Mouse (Mus musculus) heart, embryonic 15.5 days (tissue): Measurements from ENCODE around the gene Tmem82. TPM values are rescaled to one million over a fixed set of nuclear protein-coding genes. Genes with fewer than 3 reads are reported as not detected.

Source experiments
- ATAC-seq: fragments of 200-750 bp; cut with Nextera tagmentation; replicated peaks from 2 replicates; pipeline ENCODE4 v1.8.0; 2017; ENCODE audit warnings: low read depth, moderate TSS enrichment; ENCODE audit not compliant: insufficient number of reproducible peaks, insufficient read depth, low FRiP score
- H3K27ac ChIP-seq: fragments of 300-500 bp; sonication (generic); 2 replicates; pipeline ENCODE4 v1.5.1; 2015; ENCODE audit warnings: mild to moderate bottlenecking, inconsistent platforms
- H3K27me3 ChIP-seq: fragments of 300-500 bp; sonication (generic); 2 replicates; pipeline ENCODE4 v1.6.1; 2015; ENCODE audit warnings: inconsistent platforms
- H3K36me3 ChIP-seq: fragments of 300-500 bp; sonication (generic); 2 replicates; pipeline ENCODE4 v1.6.1; 2015; ENCODE audit warnings: mild to moderate bottlenecking, inconsistent platforms
- H3K4me1 ChIP-seq: fragments of 300-500 bp; sonication (generic); replicated peaks from 2 replicates; pipeline ENCODE4 v1.6.1; 2015; ENCODE audit warnings: inconsistent platforms
- H3K4me2 ChIP-seq: fragments of 300-500 bp; sonication (generic); 2 replicates; pipeline ENCODE4 v1.6.1; 2015; ENCODE audit warnings: inconsistent platforms, mild to moderate bottlenecking, moderate library complexity
- H3K4me3 ChIP-seq: fragments of 300-500 bp; sonication (generic); 2 replicates; pipeline ENCODE4 v1.5.1; 2015; ENCODE audit warnings: mild to moderate bottlenecking, inconsistent platforms
- H3K9ac ChIP-seq: fragments of 300-500 bp; sonication (generic); 2 replicates; pipeline ENCODE4 v1.6.1; 2015; ENCODE audit warnings: mild to moderate bottlenecking, inconsistent platforms
- H3K9me3 ChIP-seq: fragments of 300-500 bp; sonication (generic); replicated peaks from 2 replicates; pipeline ENCODE4 v1.6.1; 2016; ENCODE audit warnings: inconsistent platforms
- WGBS: fragments of 180-500 bp; shearing (Covaris S2); methylation state at CpG from one replicate; pipeline ENCODE4 v1.1.7; 2015; ENCODE audit warnings: mixed read lengths; 5-methylcytosine and 5-hydroxymethylcytosine counted together
- polyA plus RNA-seq: library from polyadenylated mRNA; unstranded; fragments of >200 nt; fragmentation: Nextera tagmentation; extraction: Ambion mirVana; gene quantifications from 2 replicates; pipeline ENCODE4 v1.2.1, GENCODE M21; 2015

Gene Tmem82
- polyA plus RNA-seq, 1 experiment from 2014 or later = 1.2 TPM

DNA sequence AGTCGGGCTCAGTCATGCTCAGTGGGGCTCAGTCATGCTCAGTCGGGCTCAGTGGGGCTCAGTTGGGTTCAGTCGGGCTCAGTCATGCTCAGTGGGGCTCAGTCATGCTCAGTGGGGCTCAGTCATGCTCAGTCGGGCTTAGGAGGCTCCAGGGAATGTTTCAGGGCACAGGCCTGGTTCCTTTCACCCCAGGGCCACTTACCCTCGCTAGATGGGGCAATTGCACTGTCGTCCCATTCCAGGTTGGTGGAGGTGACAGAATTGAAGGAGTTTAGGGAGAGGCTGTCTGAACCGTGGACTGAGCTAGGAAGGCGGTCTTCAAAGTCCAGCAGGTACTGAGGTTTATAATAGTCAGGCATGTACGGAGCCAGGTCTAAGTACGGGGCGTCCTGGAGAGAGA is 21.0 kb upstream of the Tmem82 start:
- H3K36me3 ChIP-seq = peaks cover 60% of the 10 kb centered on the region
- WGBS = 72% methylated on average over 11 of the region's 11 CpGs
- H3K27me3 ChIP-seq = no peaks in the 10 kb centered on the region
- H3K4me2 ChIP-seq = no peak overlapping the region
- no peak overlapping the region for H3K27ac ChIP-seq
- no peak for ATAC-seq
- H3K9ac ChIP-seq = no peak overlapping the region
- H3K4me1 ChIP-seq = peaks cover 35% of the 10 kb centered on the region
- no peak overlapping the region for H3K4me3 ChIP-seq
- no peaks in the 10 kb centered on the region for H3K9me3 ChIP-seq

DNA sequence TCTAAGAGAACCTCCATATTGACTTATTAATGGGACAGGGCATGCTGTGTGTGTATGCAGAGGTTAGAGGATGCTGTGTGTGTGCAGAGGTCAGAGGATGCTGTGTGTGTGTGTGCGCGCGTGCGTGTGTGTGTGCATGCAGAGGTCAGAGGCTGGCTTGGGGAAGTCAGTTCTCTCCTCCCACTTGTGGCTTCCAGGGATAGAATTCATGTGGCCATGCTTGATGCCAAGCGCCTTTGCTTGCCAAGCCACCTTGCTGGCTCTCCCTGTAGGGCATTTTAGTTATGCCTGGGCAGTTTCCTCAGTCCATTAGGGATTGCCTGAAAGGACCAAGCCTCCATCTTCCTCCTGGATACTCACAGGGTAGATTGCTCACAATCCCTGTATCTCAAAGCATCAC is 18.3 kb upstream of the Tmem82 start:
- no peak for ATAC-seq
- peaks cover 79% of the 10 kb centered on the region for H3K36me3 ChIP-seq
- 94% methylated on average over 5 of the region's 5 CpGs for WGBS

DNA sequence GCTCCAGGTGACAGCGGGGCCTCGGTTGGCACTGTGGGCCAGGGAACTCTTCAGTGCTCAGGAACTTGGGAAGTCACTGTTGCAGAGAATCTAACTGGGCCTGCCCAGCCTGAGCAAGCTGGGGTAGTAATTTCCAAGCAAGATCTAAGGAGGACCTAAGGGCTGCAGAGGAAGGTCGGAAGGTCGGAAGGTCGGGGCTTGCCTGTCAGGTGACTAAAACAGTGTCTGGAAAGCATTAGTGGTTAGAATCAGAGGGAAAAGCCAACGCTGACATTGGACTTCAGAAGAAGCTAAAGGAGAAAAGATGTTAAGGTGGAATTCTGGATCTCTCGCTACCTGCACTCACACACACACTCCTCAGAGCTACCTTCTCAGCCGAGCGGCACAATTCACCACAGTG is 17.6 kb upstream of the Tmem82 start:
- Histone ChIP-seq H3K27me3 (no peaks in the 10 kb centered on the region), H3K36me3 (peaks cover 81% of the 10 kb centered on the region), H3K4me1 (peaks cover 2% of the 10 kb centered on the region; the same call in 1 of the 2 replicates), H3K9me3 (no peaks in the 10 kb centered on the region), H3K9ac (no peak overlapping the region), H3K4me2 (no peak overlapping the region), H3K27ac (no peak overlapping the region), H3K4me3 (no peak overlapping the region)
- 81% methylated on average over 9 of the region's 9 CpGs for WGBS
- ATAC-seq = no peak; the same call in 1 of the 2 replicates

More for the DNA sequence above, 18.3 kb upstream of the Tmem82 start:
- H3K9me3 ChIP-seq = no peaks in the 10 kb centered on the region
- H3K9ac ChIP-seq = no peak overlapping the region
- H3K4me2 ChIP-seq = no peak overlapping the region
- peaks cover 9% of the 10 kb centered on the region for H3K4me1 ChIP-seq
- no peak overlapping the region for H3K4me3 ChIP-seq
- H3K27ac ChIP-seq = no peak overlapping the region
- H3K27me3 ChIP-seq = no peaks in the 10 kb centered on the region

DNA sequence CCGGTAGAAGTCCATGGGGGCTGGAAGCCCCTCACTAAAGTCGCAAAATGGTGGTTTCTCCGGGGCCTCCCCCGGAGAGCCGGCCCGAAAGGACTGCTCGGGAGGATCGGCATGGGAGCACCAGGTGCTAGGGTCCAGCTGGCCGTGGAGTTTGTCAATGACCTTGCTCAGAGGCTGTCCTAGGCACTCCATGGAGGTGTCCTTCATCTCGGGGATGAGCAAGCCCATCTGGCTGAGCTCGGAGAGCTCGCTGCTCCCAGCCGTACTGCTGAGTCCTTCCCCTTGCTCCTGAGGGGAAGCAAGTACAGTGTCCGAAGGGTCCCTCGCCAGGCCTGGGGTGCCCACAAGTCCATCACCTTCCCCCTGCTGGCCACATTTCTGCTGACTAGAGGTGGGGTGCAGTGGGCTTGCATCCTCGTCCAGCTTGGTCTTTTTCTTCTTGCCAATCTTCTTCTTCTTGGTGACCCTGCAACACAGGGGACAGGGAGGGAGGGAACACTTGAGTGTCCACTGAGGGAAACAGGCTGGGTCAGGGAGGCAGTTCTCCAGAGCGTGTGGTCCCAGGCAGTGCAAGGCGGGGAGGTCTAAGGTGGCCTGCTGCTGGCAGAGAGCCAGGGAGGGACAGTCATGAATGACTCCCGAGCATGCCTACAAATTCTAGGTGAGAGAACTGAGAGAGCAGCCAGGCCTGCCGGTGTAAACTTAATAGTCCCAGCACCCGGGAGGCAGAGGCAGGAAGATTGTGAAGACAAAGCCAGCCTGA is 13.9 kb upstream of the Tmem82 start:
- Histone ChIP-seq H3K4me1 (peaks cover 5% of the 10 kb centered on the region; the same call in 1 of the 2 replicates), H3K36me3 (peaks cover 84% of the 10 kb centered on the region)

DNA sequence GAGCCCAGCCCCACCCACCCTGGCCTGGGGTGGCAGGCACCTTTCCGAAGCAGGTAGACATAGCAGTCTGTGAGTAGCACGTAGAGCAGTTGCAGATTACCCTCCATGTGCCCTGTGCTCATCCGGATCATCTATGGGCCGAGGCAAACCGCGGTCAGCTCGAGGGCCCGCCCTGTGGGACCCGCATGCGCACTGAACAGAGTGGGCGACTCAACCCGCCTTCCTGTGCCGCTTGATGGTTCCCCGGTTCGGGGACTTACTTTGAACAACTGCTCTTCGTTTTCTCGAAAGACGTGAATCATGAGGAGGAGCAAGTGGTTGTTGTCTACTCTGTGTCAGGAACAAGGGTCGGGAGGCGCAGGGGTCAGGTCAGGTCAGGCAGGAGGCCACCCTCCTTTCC is 12.8 kb upstream of the Tmem82 start:
- Histone ChIP-seq H3K27ac (no peak overlapping the region), H3K27me3 (no peaks in the 10 kb centered on the region), H3K4me1 (peaks cover 5% of the 10 kb centered on the region; the same call in 1 of the 2 replicates), H3K9me3 (no peaks in the 10 kb centered on the region), H3K36me3 (peaks cover 82% of the 10 kb centered on the region), H3K4me3 (no peak overlapping the region), H3K4me2 (no peak overlapping the region), H3K9ac (no peak overlapping the region)
- no peak for ATAC-seq
- 93% methylated on average over 20 of the region's 20 CpGs for WGBS

More for the DNA sequence above, 13.9 kb upstream of the Tmem82 start:
- no peaks in the 10 kb centered on the region for H3K9me3 ChIP-seq
- no peak overlapping the region for H3K4me2 ChIP-seq
- no peak overlapping the region for H3K9ac ChIP-seq
- H3K4me3 ChIP-seq = no peak overlapping the region
- H3K27me3 ChIP-seq = no peaks in the 10 kb centered on the region
- 83% methylated on average over 21 of the region's 21 CpGs for whole genome bisulfite sequencing
- no peak overlapping the region for H3K27ac ChIP-seq
- no peak for ATAC-seq

DNA sequence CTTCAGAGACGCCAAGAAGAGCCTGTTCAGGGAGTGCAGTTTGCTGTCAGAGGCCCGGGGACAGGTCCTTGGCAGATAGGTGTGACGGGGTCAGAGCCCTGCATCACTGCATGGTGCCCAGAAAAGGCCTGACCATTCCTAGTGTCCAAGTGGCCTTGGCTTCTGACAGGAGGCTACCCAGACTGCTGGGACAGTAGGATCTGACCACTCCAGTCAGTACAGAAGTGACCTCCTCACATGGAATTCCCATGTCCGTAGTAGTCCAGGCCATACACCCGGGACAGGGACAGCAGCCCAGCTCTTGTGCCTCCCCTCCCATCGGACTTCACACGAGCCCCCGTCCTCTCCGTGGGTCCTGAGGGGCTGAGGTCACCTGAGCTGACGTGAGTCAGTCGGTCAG is 11.6 kb upstream of the Tmem82 start:
- ATAC-seq = no peak
- 89% methylated on average over 11 of the region's 11 CpGs for WGBS
- H3K9me3 ChIP-seq = no peaks in the 10 kb centered on the region
- H3K4me3 ChIP-seq = no peak overlapping the region
- H3K27me3 ChIP-seq = no peaks in the 10 kb centered on the region
- no peak overlapping the region for H3K9ac ChIP-seq
- H3K27ac ChIP-seq = no peak overlapping the region
- H3K36me3 ChIP-seq = peaks cover 82% of the 10 kb centered on the region
- H3K4me1 ChIP-seq = peaks cover 5% of the 10 kb centered on the region; the same call in 1 of the 2 replicates
- no peak overlapping the region for H3K4me2 ChIP-seq

DNA sequence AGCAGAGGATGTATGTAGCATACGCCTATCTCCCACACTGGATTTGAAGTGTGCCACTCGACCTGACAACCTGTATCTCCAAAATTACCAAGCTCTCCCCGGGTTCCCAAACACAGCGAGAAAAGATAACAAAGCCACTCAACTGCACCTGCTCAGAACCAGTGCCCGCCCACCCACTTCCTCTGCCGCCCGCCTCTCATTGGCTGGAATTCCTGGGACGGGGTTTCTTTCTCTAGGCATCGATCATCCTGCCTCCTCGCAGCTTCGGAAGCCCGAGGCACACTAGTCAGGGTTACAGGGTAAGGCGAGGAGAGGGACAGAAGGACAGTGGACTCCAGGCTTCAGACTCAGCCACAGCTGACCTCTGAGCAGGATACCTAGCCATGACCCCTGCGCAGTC is 10.2 kb upstream of the Tmem82 start:
- Histone ChIP-seq H3K4me1 (peaks cover 12% of the 10 kb centered on the region), H3K4me3 (no peak overlapping the region), H3K27me3 (no peaks in the 10 kb centered on the region), H3K36me3 (peaks cover 73% of the 10 kb centered on the region), H3K27ac (no peak overlapping the region), H3K4me2 (no peak overlapping the region), H3K9ac (no peak overlapping the region), H3K9me3 (no peaks in the 10 kb centered on the region)
- no peak for ATAC-seq
- WGBS = 72% methylated on average over 14 of the region's 14 CpGs

DNA sequence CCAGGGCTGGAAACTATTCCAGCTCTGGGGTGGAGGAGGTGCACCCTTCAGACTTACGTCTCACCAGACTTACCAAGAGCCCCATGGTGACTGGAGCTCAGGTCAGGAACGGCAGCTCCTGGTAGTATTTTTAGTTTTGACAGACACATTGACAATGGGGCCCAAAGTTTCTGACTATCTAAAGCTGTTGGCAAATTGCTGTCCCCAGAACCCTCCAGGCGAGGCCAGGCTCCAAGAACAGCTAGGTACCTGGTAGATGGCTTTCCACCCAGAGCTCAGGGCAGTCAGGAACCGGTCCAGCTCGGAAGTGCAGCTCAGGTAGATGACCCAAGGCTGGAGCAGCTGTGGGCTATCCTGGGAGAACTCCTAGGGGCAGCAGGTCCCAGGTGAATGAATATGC is 9.1 kb upstream of the Tmem82 start:
- peaks cover 20% of the 10 kb centered on the region for H3K4me1 ChIP-seq
- WGBS = 70% methylated on average over 5 of the region's 5 CpGs
- H3K4me3 ChIP-seq = no peak overlapping the region
- H3K9me3 ChIP-seq = no peaks in the 10 kb centered on the region
- no peak for ATAC-seq
- no peak overlapping the region for H3K4me2 ChIP-seq
- peaks cover 63% of the 10 kb centered on the region for H3K36me3 ChIP-seq
- H3K27ac ChIP-seq = no peak overlapping the region
- no peaks in the 10 kb centered on the region for H3K27me3 ChIP-seq
- no peak overlapping the region for H3K9ac ChIP-seq

DNA sequence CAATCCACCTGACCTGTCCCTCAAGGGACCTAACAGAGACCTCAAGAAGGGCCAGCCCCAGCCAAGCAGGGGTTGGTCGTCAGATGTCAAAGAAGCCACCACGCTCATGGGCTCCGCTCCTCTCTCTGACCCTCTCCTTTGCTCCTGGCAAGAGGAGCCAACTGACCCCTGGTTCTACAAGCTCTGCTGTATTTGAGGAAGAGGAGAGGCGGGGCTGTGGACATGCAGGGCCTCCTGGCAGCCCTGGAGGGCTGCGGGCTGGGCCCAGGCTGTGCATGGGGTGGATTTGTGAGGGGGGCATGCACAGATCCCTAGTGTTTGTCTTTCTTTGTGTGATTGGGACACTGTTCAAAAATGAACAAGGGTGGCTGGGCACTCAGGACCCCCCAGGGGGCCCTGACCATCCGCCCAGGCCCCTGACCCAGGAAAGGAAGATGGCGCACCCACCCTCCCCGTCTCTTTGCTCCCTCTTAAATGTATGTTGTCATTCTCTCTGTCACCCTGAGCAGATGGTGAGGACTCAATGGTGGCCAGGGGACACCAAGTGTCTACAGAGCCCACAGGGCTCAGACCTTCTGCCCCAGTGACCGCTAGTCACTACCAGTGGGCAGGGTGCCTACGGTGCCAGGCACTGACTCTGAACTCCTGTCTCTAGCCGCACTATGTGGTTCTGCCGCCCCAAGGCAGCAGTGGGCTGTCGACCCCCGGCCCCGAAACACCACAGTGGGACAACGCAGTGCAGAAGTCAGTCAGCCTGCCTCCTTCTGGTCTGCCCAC is 7.5 kb upstream of the Tmem82 start:
- Histone ChIP-seq H3K9me3 (no peaks in the 10 kb centered on the region), H3K4me3 (no peak overlapping the region), H3K27ac (no peak overlapping the region), H3K36me3 (peaks cover 48% of the 10 kb centered on the region), H3K9ac (no peak overlapping the region), H3K27me3 (no peaks in the 10 kb centered on the region), H3K4me1 (peaks cover 20% of the 10 kb centered on the region), H3K4me2 (no peak overlapping the region)
- ATAC-seq = no peak
- WGBS = 85% methylated on average over 16 of the region's 16 CpGs

DNA sequence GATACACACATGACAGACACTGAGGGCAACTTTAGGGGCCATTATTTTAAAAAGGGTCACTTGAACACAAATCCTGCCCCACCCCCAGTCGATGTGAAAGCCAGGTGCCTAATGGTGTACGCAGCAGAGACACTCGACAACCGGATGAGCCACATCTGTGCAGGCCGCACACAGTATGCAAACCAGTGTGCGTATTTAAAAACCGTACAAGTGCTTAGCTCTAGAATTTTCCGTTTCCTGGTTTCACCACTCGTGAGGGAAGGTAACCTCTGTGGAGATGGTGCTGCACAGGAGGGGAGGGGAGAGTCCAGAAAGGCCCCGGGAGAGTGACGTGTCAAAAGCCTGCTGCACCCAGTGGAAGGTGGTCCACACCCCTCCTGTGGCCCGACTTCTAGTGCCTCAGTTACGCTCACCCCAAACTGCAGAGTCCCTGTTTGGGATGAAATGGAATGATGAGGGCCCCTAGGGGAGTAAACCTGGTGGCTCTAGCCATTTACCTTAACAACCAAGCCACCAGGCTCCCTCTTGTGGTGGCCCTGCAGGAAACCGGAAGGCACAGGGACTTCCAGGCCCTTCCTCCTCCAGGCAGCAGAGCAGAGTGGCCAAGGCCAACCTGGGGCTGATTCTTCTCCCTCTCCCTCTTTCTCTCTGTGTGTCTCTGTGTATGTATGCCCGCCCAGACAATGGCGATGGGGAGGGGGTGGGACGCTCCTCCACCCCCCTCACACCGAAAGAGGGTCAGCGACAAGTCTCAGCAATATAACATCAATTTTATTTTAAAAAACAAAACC is 6.7 kb upstream of the Tmem82 start:
- Histone ChIP-seq H3K4me3 (no peak overlapping the region), H3K4me2 (no peak overlapping the region), H3K4me1 (peaks cover 20% of the 10 kb centered on the region), H3K27me3 (no peaks in the 10 kb centered on the region), H3K9me3 (no peaks in the 10 kb centered on the region), H3K27ac (no peak overlapping the region), H3K36me3 (peaks cover 41% of the 10 kb centered on the region), H3K9ac (no peak overlapping the region)
- ATAC-seq = no peak
- 74% methylated on average over 18 of the region's 19 CpGs for WGBS

DNA sequence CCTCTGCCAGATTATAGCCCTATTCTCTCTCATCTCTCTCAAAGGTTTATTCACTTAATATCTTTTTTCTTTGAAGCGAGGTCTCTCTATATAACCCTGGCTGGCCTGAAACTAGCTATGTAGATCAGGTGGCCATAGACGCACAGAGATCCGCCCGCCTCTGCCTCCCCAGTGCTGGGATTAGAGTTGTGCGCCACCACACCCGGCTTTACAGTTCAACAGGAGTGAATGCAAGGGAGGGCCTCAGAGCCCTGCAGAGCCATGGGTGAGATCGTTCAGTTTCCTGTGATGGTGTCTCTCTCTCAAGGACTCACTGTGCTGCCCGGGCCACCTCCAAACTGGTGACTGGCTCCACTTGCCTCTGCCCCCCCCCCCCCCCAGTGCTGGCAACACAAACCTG is 5.7 kb upstream of the Tmem82 start:
- H3K4me1 ChIP-seq = peaks cover 20% of the 10 kb centered on the region
- H3K9me3 ChIP-seq = no peaks in the 10 kb centered on the region
- no peak overlapping the region for H3K4me2 ChIP-seq
- ATAC-seq = no peak
- H3K36me3 ChIP-seq = peaks cover 32% of the 10 kb centered on the region
- no peak overlapping the region for H3K9ac ChIP-seq
- H3K27ac ChIP-seq = peak overlapping the region; percentile 30; the same call in 1 of the 2 replicates
- no peaks in the 10 kb centered on the region for H3K27me3 ChIP-seq
- 87% methylated on average over 8 of the region's 8 CpGs for WGBS
- no peak overlapping the region for H3K4me3 ChIP-seq
